Mouse (Mus musculus): ENCODE results near the gene Ccdc157. TPM values are rescaled to one million over a fixed set of nuclear protein-coding genes. Genes with fewer than 3 reads are reported as not detected.

The Ccdc157 gene
- polyA plus RNA-seq, 1 experiment from 2014 or later = 7.3 TPM

GRCm38 (mm10) chr11:4148536-4149156 lies 11.4 kb downstream of the Ccdc157 start:
- Histone ChIP-seq H3K4me3 (ENCODE audit: low read depth, low read length) (no peak overlapping the region), H3K4me2 (replicated peaks; ENCODE audit: low read depth, low read length) (no peak overlapping the region), H3K27me3 (replicated peaks; ENCODE audit: insufficient read depth, low read length) (no peaks in the 10 kb centered on the region), H3K4me1 (ENCODE audit: insufficient read depth, low read depth, low read length) (no peaks in the 10 kb centered on the region), H3K9ac (replicated peaks; ENCODE audit: low read depth) (no peak overlapping the region), H3K9me3 (ENCODE audit: low read length) (no peaks in the 10 kb centered on the region), H3K27ac (ENCODE audit: low read length) (no peak overlapping the region), H3K36me3 (ENCODE audit: insufficient read depth, low read length) (no peaks in the 10 kb centered on the region)
- WGBS = 82% methylated on average over 9 of the region's 9 CpGs
- DNase-seq (ENCODE audit: low spot score) = no peak
- TF ChIP-seq CTCF (IDR thresholded peaks at IDR 0.05) (no peak), EP300 (IDR thresholded peaks at IDR 0.05) (no peak)
- no peak for ATAC-seq

GRCm38 (mm10) chr11:4148120-4148519 lies 12.0 kb downstream of the Ccdc157 start:
- no peaks in the 10 kb centered on the region for H3K36me3 ChIP-seq (ENCODE audit: insufficient read depth, low read length)

GRCm38 (mm10) chr11:4147098-4147497 lies 13.0 kb downstream of the Ccdc157 start:
- Histone ChIP-seq H3K9me3 (ENCODE audit: low read length) (no peaks in the 10 kb centered on the region), H3K9ac (replicated peaks; ENCODE audit: low read depth) (no peak overlapping the region), H3K27ac (ENCODE audit: low read length) (no peak overlapping the region), H3K4me2 (replicated peaks; ENCODE audit: low read depth, low read length) (no peak overlapping the region), H3K4me3 (ENCODE audit: low read depth, low read length) (no peak overlapping the region), H3K27me3 (replicated peaks; ENCODE audit: insufficient read depth, low read length) (no peaks in the 10 kb centered on the region), H3K36me3 (ENCODE audit: insufficient read depth, low read length) (no peaks in the 10 kb centered on the region), H3K4me1 (ENCODE audit: insufficient read depth, low read depth, low read length) (no peaks in the 10 kb centered on the region)
- ATAC-seq = no peak
- DNase-seq (ENCODE audit: low spot score) = no peak
- TF ChIP-seq EP300 (IDR thresholded peaks at IDR 0.05) (no peak), CTCF (IDR thresholded peaks at IDR 0.05) (no peak)
- WGBS = 78% methylated on average over 10 of the region's 10 CpGs

More at GRCm38 (mm10) chr11:4148120-4148519, 12.0 kb downstream of the Ccdc157 start:
- no peak for TF ChIP-seq CTCF (IDR thresholded peaks at IDR 0.05)
- no peak for TF ChIP-seq EP300 (IDR thresholded peaks at IDR 0.05)
- no peak for DNase-seq (ENCODE audit: low spot score)
- Histone ChIP-seq H3K27ac (ENCODE audit: low read length) (no peak overlapping the region), H3K27me3 (replicated peaks; ENCODE audit: insufficient read depth, low read length) (no peaks in the 10 kb centered on the region), H3K9me3 (ENCODE audit: low read length) (no peaks in the 10 kb centered on the region), H3K4me3 (ENCODE audit: low read depth, low read length) (no peak overlapping the region), H3K4me1 (ENCODE audit: insufficient read depth, low read depth, low read length) (no peaks in the 10 kb centered on the region), H3K4me2 (replicated peaks; ENCODE audit: low read depth, low read length) (no peak overlapping the region), H3K9ac (replicated peaks; ENCODE audit: low read depth) (no peak overlapping the region)
- WGBS = 80% methylated on average over 5 of the region's 5 CpGs
- peak; percentile 63 for ATAC-seq

GRCm38 (mm10) chr11:4146381-4146780 lies 13.7 kb downstream of the Ccdc157 start:
- WGBS = 76% methylated on average over 6 of the region's 6 CpGs
- no peak overlapping the region for H3K4me2 ChIP-seq (replicated peaks; ENCODE audit: low read depth, low read length)
- H3K27me3 ChIP-seq (replicated peaks; ENCODE audit: insufficient read depth, low read length) = no peaks in the 10 kb centered on the region
- H3K27ac ChIP-seq (ENCODE audit: low read length) = no peak overlapping the region
- no peaks in the 10 kb centered on the region for H3K9me3 ChIP-seq (ENCODE audit: low read length)
- ATAC-seq = no peak
- TF ChIP-seq EP300 (IDR thresholded peaks at IDR 0.05) (no peak), CTCF (IDR thresholded peaks at IDR 0.05) (no peak)
- no peak for DNase-seq (ENCODE audit: low spot score)
- no peaks in the 10 kb centered on the region for H3K36me3 ChIP-seq (ENCODE audit: insufficient read depth, low read length)
- no peak overlapping the region for H3K9ac ChIP-seq (replicated peaks; ENCODE audit: low read depth)
- H3K4me3 ChIP-seq (ENCODE audit: low read depth, low read length) = no peak overlapping the region
- H3K4me1 ChIP-seq (ENCODE audit: insufficient read depth, low read depth, low read length) = no peaks in the 10 kb centered on the region

GRCm38 (mm10) chr11:4143281-4144062 lies 16.6 kb downstream of the Ccdc157 start:
- DNase-seq (ENCODE audit: low spot score) (no peak), ATAC-seq (no peak)
- Histone ChIP-seq H3K36me3 (ENCODE audit: insufficient read depth, low read length) (0 out of 2 replicates have a peak, but pooled peaks cover 9% of the 10 kb centered on the region), H3K4me2 (replicated peaks; ENCODE audit: low read depth, low read length) (no peak overlapping the region), H3K4me1 (ENCODE audit: insufficient read depth, low read depth, low read length) (no peaks in the 10 kb centered on the region), H3K27me3 (replicated peaks; ENCODE audit: insufficient read depth, low read length) (no peaks in the 10 kb centered on the region), H3K9me3 (ENCODE audit: low read length) (no peaks in the 10 kb centered on the region), H3K27ac (ENCODE audit: low read length) (no peak overlapping the region), H3K4me3 (ENCODE audit: low read depth, low read length) (no peak overlapping the region), H3K9ac (replicated peaks; ENCODE audit: low read depth) (no peak overlapping the region)
- WGBS = 85% methylated on average over 21 of the region's 21 CpGs
- TF ChIP-seq CTCF (IDR thresholded peaks at IDR 0.05) = no peak
- no peak for TF ChIP-seq EP300 (IDR thresholded peaks at IDR 0.05)

- H3K4me3 ChIP-seq (ENCODE audit: low read depth, low read length) = no peak overlapping the region
- DNase-seq (ENCODE audit: low spot score) = no peak
- no peaks in the 10 kb centered on the region for H3K27me3 ChIP-seq (replicated peaks; ENCODE audit: insufficient read depth, low read length)
- TF ChIP-seq EP300 (IDR thresholded peaks at IDR 0.05) (no peak), CTCF (IDR thresholded peaks at IDR 0.05) (no peak)
- H3K36me3 ChIP-seq (ENCODE audit: insufficient read depth, low read length) = peaks cover 12% of the 10 kb centered on the region; the same call in 1 of the 2 replicates
- ATAC-seq = no peak
- peak overlapping the region; percentile 39; the same call in 1 of the 2 replicates for H3K27ac ChIP-seq (ENCODE audit: low read length)
- WGBS = 73% methylated on average over 4 of the region's 4 CpGs
- no peaks in the 10 kb centered on the region for H3K9me3 ChIP-seq (ENCODE audit: low read length)
- no peak overlapping the region for H3K4me2 ChIP-seq (replicated peaks; ENCODE audit: low read depth, low read length)
- H3K9ac ChIP-seq (replicated peaks; ENCODE audit: low read depth) = no peak overlapping the region
- H3K4me1 ChIP-seq (ENCODE audit: insufficient read depth, low read depth, low read length) = no peaks in the 10 kb centered on the region
These were observed 17.7 kb downstream of the Ccdc157 start for GRCm38 (mm10) chr11:4142352-4142751.
